Mouse (Mus musculus) limb, embryonic 14.5 days (tissue): Measurements from ENCODE around the gene Clgn. TPM values are rescaled to one million over a fixed set of nuclear protein-coding genes. Genes with fewer than 3 reads are reported as not detected.

ENCODE experiments used
- ATAC-seq: fragments of 200-750 bp; cut with Nextera tagmentation; 2 replicates; pipeline ENCODE4 v1.8.0; 2017; ENCODE audit warnings: low read depth, moderate number of reproducible peaks, moderate TSS enrichment; ENCODE audit not compliant: low FRiP score
- DNase-seq: peaks from one replicate; pipeline ENCODE4 v3.0.0-alpha.2; 2015; ENCODE audit warnings: low spot score
- H3K27ac ChIP-seq: fragments of 300-500 bp; sonication (generic); replicated peaks from 2 replicates; pipeline ENCODE4 v1.5.1; 2014; ENCODE audit warnings: low read depth, mild to moderate bottlenecking, low read length, moderate library complexity, mixed read lengths
- H3K27me3 ChIP-seq: fragments of 300-500 bp; sonication (generic); 2 replicates; pipeline ENCODE4 v1.6.1; 2014; ENCODE audit warnings: low read length, mixed read lengths; ENCODE audit not compliant: control insufficient read depth, insufficient read depth
- H3K36me3 ChIP-seq: fragments of 300-500 bp; sonication (generic); 2 replicates; pipeline ENCODE4 v1.6.1; 2014; ENCODE audit warnings: mild to moderate bottlenecking, low read length, moderate library complexity, mixed read lengths; ENCODE audit not compliant: control insufficient read depth, insufficient read depth
- H3K4me1 ChIP-seq: fragments of 300-500 bp; sonication (generic); 2 replicates; pipeline ENCODE4 v1.6.1; 2014; ENCODE audit warnings: antibody characterized with exemption, low read length, mixed read lengths; ENCODE audit not compliant: control insufficient read depth, insufficient read depth
- H3K4me2 ChIP-seq: fragments of 300-500 bp; sonication (generic); replicated peaks from 2 replicates; pipeline ENCODE4 v1.6.1; 2014; ENCODE audit warnings: low read depth, mild to moderate bottlenecking, low read length, moderate library complexity; ENCODE audit not compliant: severe bottlenecking
- H3K4me3 ChIP-seq: fragments of 300-500 bp; sonication (generic); replicated peaks from 2 replicates; pipeline ENCODE4 v1.5.1; 2014; ENCODE audit warnings: low read length
- H3K9ac ChIP-seq: fragments of 300-500 bp; sonication (generic); 2 replicates; pipeline ENCODE4 v1.6.1; 2014; ENCODE audit warnings: mild to moderate bottlenecking, low read depth, low read length, moderate library complexity; ENCODE audit not compliant: severe bottlenecking
- H3K9me3 ChIP-seq: fragments of 300-500 bp; sonication (generic); 2 replicates; pipeline ENCODE4 v1.6.1; 2016; ENCODE audit warnings: low read length; ENCODE audit not compliant: control insufficient read depth
- POLR2A ChIP-seq: fragments of 200-500 bp; IDR thresholded peaks from 2 replicates; pipeline ENCODE4 v1.8.0; 2012; ENCODE audit warnings: inconsistent platforms, mild to moderate bottlenecking, moderate library complexity, borderline replicate concordance; ENCODE audit not compliant: insufficient read depth, insufficient read length; ENCODE audit errors: extremely low read depth
- WGBS: fragments of 180-500 bp; shearing (Covaris S2); extraction: QIAGEN DNeasy Blood & Tissue Kit; methylation state at CpG from one replicate; pipeline ENCODE4 v1.1.7; 2014; 5-methylcytosine and 5-hydroxymethylcytosine counted together
- polyA plus RNA-seq, 2 experiments: library from polyadenylated mRNA; depleted of rRNA in 1 of 2; stranded (reverse) in 1 of 2; unstranded in 1 of 2; fragments of >200 nt; fragmentation: Nextera tagmentation in 1 of 2; extraction: Ambion mirVana in 1 of 2; gene quantifications; 2 replicates each; pipeline versions ENCODE4 v1.2.1 to v1.2.3; 2012 to 2014

Clgn gene
- polyA plus RNA-seq, 2 experiments: 0.33 to 0.43 TPM

- Histone ChIP-seq H3K4me2 (peak overlapping the region; percentile 68), H3K9me3 (no peaks in the 10 kb centered on the region), H3K4me3 (peak overlapping the region; percentile 90), H3K27me3 (no peaks in the 10 kb centered on the region), H3K27ac (peak overlapping the region; percentile 86), H3K36me3 (peaks cover 7% of the 10 kb centered on the region; the same call in 1 of the 2 replicates), H3K4me1 (peaks cover 8% of the 10 kb centered on the region), H3K9ac (peak overlapping the region; percentile 94)
- 1% methylated on average over 56 of the region's 64 CpGs for WGBS
- peak; percentile 100 for ATAC-seq
- DNase-seq: peak; percentile 99
- peak; percentile 89; the same call in 1 of the 2 replicates for TF ChIP-seq POLR2A
Measured at GRCm38 (mm10) chr8:83442243-83443051, 52.8 kb downstream of the Clgn start.

GRCm38 (mm10) chr8:83443052-83443400 is 53.4 kb downstream of the Clgn start:
- Histone ChIP-seq H3K4me2 (peak overlapping the region; percentile 62), H3K27ac (peak overlapping the region; percentile 86), H3K4me3 (peak overlapping the region; percentile 90), H3K9me3 (no peaks in the 10 kb centered on the region), H3K36me3 (peaks cover under 1% of the 10 kb centered on the region; the same call in 1 of the 2 replicates), H3K27me3 (no peaks in the 10 kb centered on the region), H3K4me1 (peaks cover 8% of the 10 kb centered on the region), H3K9ac (peak overlapping the region; percentile 53)
- WGBS: 34% methylated on average over 5 of the region's 5 CpGs
- ATAC-seq (no peak; the same call in 1 of the 2 replicates), DNase-seq (no peak)
- TF ChIP-seq POLR2A: no peak

- no peaks in the 10 kb centered on the region for H3K9me3 ChIP-seq
- H3K9ac ChIP-seq: no peak overlapping the region
- no peaks in the 10 kb centered on the region for H3K27me3 ChIP-seq
- no peaks in the 10 kb centered on the region for H3K4me1 ChIP-seq
- ATAC-seq (no peak), DNase-seq (no peak)
- TF ChIP-seq POLR2A: no peak
- H3K27ac ChIP-seq: no peak overlapping the region
- WGBS: 73% methylated on average over 1 of the region's 1 CpGs
- H3K36me3 ChIP-seq: no peaks in the 10 kb centered on the region
- no peak overlapping the region for H3K4me2 ChIP-seq
- no peak overlapping the region for H3K4me3 ChIP-seq
Measured at GRCm38 (mm10) chr8:83449960-83450359, 60.3 kb downstream of the Clgn start.

- no peaks in the 10 kb centered on the region for H3K36me3 ChIP-seq
- ATAC-seq (no peak), DNase-seq (peak; percentile 75)
- H3K27me3 ChIP-seq: no peaks in the 10 kb centered on the region
- H3K9me3 ChIP-seq: no peaks in the 10 kb centered on the region
- H3K4me1 ChIP-seq: no peaks in the 10 kb centered on the region
- no peak overlapping the region for H3K4me3 ChIP-seq
- H3K27ac ChIP-seq: no peak overlapping the region
- no peak overlapping the region for H3K4me2 ChIP-seq
- no peak for TF ChIP-seq POLR2A
- 26% methylated on average over 3 of the region's 3 CpGs for WGBS
- H3K9ac ChIP-seq: no peak overlapping the region
Measured at GRCm38 (mm10) chr8:83451056-83451455, 61.4 kb downstream of the Clgn start.

GRCm38 (mm10) chr8:83457121-83457520 is 67.5 kb downstream of the Clgn start:
- Histone ChIP-seq H3K4me1 (no peaks in the 10 kb centered on the region), H3K9me3 (no peaks in the 10 kb centered on the region), H3K36me3 (no peaks in the 10 kb centered on the region), H3K4me3 (no peak overlapping the region), H3K27me3 (no peaks in the 10 kb centered on the region), H3K27ac (no peak overlapping the region), H3K9ac (no peak overlapping the region), H3K4me2 (no peak overlapping the region)
- ATAC-seq (no peak), DNase-seq (no peak)
- no peak for TF ChIP-seq POLR2A
- 58% methylated on average over 6 of the region's 6 CpGs for WGBS
